Mouse (Mus musculus): Measurements from ENCODE around the gene Helt.

Gene Helt

DNA sequence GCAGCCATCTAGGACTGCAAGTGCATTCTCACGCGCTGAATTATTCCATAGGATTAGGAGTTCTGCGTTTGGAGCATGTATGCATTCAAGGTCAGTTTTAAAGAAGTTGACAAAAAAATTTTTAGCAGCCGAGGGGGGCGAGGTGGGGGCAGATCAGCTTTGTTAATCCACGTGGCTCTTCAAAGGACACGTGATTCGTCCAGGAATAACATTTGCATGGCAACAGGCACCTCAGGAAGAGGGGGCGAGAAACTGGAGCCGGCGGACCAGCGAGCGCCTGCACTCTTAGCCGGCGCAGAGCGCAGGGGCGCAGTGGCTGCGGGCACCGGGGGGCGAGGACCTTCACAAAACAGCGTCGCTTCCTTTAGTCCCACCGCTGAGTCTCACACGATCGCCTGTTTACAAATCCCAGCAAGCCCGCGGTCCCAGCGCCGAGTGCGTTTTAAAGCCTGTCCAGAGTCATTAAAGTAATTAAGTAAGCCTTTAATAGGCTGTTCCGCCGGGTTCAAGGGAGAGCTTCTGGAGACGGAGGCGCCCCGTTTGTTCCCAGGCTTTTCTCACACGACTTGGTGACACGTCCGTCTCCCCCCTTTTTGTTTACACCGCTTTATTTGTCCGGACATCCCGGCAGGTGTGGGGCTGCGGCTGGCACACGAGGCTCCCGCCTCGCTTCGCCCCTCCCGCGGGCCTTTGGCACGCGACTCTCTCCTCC is at the start of gene Helt:
Helt (minus strand) TSS at position 491 of the 712 bp plus-strand sequence.
- DNase-seq, result no peak

GRCm38 (mm10) chr8:46342272-46342671 is 47.8 kb upstream of the Helt start:
- DNase-seq, result no peak

- DNase-seq, result no peak
Observed at GRCm38 (mm10) chr8:46340381-46341273, 46.2 kb upstream of the Helt start.

GRCm38 (mm10) chr8:46339317-46339716 is 44.8 kb upstream of the Helt start:
- DNase-seq, result no peak

- DNase-seq, result no peak
Observed at GRCm38 (mm10) chr8:46336351-46336750, 41.9 kb upstream of the Helt start.

- no peak for DNase-seq
Observed at GRCm38 (mm10) chr8:46332389-46333061, 38.1 kb upstream of the Helt start.

DNA sequence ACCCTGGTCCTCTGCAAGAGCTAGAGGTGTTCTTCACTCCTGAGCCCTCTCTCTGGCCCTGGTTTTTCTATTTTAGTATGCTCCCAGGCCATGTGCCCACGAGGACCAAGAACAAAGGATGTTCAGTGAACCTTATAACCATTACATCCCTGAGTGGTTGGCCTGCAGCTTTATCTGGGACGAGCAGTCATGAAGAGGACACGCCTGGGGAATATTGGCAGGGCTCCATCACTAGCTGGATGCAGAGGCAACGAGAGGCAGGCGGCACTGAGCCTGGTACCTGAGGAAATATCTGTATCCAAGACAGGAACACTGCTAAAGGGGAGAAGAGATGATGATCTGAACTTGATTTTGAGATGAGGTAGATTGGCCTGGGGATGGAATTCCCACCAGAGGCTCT is 37.3 kb upstream of the Helt start:
- DNase-seq, result no peak

GRCm38 (mm10) chr8:46329396-46329795 is 34.9 kb upstream of the Helt start:
- no peak for DNase-seq

GRCm38 (mm10) chr8:46327284-46327683 is 32.8 kb upstream of the Helt start:
- DNase-seq, result no peak

DNA sequence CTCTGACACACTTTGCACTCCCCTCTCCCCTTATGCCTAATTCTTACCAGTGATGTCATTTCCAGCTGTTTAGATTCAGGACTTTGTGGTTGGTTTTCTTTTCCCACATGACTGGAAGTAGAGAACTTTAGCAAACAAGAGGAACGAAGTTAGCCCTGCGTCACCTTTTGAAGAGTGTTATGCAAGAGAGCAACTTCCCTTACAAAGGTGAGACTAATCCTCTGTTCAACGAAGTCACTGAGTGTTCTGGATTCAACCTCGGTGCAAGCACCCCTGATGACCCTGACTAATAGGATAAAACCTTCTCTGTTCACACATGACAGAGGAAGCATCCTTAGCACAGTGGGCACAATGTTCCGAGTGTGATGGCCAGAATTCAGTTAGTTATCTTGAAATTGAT is 32.2 kb upstream of the Helt start:
- no peak for DNase-seq

DNA sequence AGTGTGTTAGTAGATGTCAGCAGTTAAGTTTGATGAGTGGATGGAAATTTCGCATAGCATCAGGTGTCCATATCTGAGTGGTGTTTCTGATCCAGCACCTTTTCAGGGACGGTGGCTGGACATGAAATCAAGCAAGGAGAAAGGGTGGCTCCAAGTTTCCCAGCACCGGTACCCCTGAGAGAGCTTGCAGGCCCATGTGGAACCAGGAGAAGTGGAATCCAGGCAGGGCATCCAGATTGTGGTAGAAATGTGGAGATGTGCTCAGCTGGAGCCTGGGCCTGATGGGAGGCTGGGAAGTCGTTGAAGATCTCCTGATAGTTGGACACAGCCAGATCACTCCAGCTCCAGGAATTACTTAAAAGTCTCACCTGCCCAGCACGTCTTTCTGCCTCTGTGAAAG is 30.2 kb upstream of the Helt start:
- DNase-seq, result no peak

GRCm38 (mm10) chr8:46323672-46324191 is 29.3 kb upstream of the Helt start:
- DNase-seq, result no peak

GRCm38 (mm10) chr8:46322833-46323232 is 28.4 kb upstream of the Helt start:
- DNase-seq, result no peak

- DNase-seq, result no peak
Observed at GRCm38 (mm10) chr8:46322421-46322820, 27.9 kb upstream of the Helt start.

GRCm38 (mm10) chr8:46318802-46319201 is 24.3 kb upstream of the Helt start:
- no peak for DNase-seq

DNA sequence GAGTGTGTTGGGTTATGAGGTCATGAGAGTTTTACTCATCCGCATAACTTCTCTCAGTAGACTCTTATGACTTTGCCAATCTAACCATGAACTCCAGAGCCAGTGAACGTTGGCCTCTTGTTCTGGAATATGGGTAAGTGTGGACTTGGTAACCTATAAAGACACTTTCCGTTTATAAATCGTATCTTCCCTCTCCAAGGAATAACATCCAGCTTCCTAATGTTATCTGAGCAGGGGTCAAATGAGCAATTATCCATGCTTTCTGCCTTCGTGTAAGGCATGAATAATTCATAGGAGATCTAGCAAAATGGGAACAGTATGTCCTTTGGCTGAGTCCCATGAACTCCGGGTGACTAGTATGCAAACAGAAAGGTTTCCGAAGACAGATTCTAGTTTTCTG is 22.7 kb upstream of the Helt start:
- DNase-seq, result no peak

DNA sequence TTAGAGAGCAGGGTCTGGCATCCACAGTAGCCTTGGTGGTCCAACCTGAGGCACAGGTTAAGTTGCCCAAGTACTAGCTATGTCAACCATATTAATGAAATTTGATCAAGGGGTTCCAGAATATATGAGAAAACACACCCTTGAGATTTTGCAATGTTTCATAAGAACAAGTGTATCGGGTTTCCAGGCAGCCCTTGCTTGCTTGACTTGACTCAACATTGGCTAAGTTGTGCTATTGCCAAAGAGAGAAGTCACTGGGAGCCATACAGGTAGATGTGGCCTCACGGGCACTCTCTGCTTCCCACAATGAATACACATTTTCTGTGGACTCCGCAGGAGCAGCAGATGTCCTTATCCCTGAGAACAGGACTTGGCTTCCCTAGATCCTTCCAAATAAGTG is 19.3 kb upstream of the Helt start:
- no peak for DNase-seq

DNA sequence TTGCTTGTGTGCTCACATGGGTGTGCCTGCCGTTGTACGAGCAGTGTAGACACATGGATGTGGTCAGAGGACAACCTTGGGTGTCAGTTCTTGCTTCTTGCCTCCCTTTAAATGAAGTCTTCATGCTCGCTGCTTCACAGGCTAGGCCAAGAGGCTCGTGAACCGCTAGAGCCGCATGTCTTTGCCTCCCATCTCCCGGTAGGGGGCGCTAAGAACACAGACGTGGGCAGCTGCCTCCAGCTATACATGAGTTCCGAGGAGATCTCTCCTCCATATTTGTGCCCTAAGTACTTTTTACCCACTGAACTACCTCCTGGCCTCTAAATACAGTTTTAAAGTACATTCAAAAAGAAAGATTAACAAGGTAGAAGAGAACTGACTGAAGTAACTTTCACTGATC is 16.7 kb upstream of the Helt start:
- DNase-seq, result peak; percentile 58

- no peak for DNase-seq
Observed at GRCm38 (mm10) chr8:46308189-46308588, 13.7 kb upstream of the Helt start.

- DNase-seq, result no peak
Observed at GRCm38 (mm10) chr8:46305733-46306349, 11.4 kb upstream of the Helt start.

GRCm38 (mm10) chr8:46302121-46302520 is 7.7 kb upstream of the Helt start:
- no peak for DNase-seq

DNA sequence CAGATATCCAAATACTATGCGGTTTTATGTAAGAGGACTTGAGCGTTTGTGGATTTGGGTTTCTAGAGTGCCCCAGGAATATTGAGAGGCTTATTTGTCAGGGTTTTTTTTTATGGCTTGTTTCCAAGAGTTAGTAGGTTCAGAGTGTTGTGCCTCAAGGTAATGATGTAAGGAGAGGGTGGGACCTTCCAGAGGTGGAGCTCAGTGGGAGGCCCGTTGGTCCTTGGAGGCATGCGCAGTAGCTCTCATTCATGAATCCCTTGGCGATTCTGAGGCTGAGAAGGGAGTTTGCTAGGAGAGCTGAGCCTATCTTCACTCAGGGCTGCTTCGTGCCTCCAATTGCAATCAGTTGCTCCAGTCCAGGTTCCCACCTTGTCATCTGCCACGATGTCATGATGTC is 4.4 kb upstream of the Helt start:
- DNase-seq, result no peak

GRCm38 (mm10) chr8:46296551-46296950 is 2.1 kb upstream of the Helt start:
- no peak for DNase-seq

All from thymus, postnatal 36 days (tissue).